Mouse (Mus musculus) c-Kit-positive CD71-negative TER-119-negative erythroid progenitor cells, embryonic 14.5 days (primary cell): ENCODE results near the gene Spesp1.
A peak's percentile ranks its signal among the peaks of the same experiment; 100 is the strongest.

Experiments
- DNase-seq: peaks from one replicate; pipeline ENCODE4 v3.0.0-alpha.2; 2013; ENCODE audit warnings: low read depth

The Spesp1 gene

GRCm38 (mm10) chr9:62281991-62282390, at the start of gene Spesp1:
Gene Spesp1 (minus strand): TSS chr9:62282208.
- DNase-seq, result no peak

GRCm38 (mm10) chr9:62325965-62326364, 44.0 kb upstream of the Spesp1 start:
- DNase-seq, result no peak

GRCm38 (mm10) chr9:62323816-62324215, 41.8 kb upstream of the Spesp1 start:
- no peak for DNase-seq

GRCm38 (mm10) chr9:62318729-62319128, 36.7 kb upstream of the Spesp1 start:
- DNase-seq, result no peak

GRCm38 (mm10) chr9:62315556-62315955, 33.5 kb upstream of the Spesp1 start:
- DNase-seq, result no peak

GRCm38 (mm10) chr9:62296891-62297290, 14.9 kb upstream of the Spesp1 start:
- no peak for DNase-seq

- peak; percentile 73 for DNase-seq
Observed at GRCm38 (mm10) chr9:62295006-62295698, 13.1 kb upstream of the Spesp1 start.

GRCm38 (mm10) chr9:62287633-62288025, 5.6 kb upstream of the Spesp1 start:
- DNase-seq, result no peak

GRCm38 (mm10) chr9:62286967-62287632, 5.1 kb upstream of the Spesp1 start:
- DNase-seq, result peak; percentile 70

- no peak for DNase-seq
Observed at GRCm38 (mm10) chr9:62284266-62284665, 2.3 kb upstream of the Spesp1 start.

- DNase-seq, result no peak
Observed at GRCm38 (mm10) chr9:62276899-62277298, 5.1 kb downstream of the Spesp1 start.

- DNase-seq, result no peak
Observed at GRCm38 (mm10) chr9:62270775-62271399, 11.1 kb downstream of the Spesp1 start.

- DNase-seq, result no peak
Observed at GRCm38 (mm10) chr9:62269161-62269560, 12.8 kb downstream of the Spesp1 start.

- DNase-seq, result no peak
Observed at GRCm38 (mm10) chr9:62265278-62265677, 16.7 kb downstream of the Spesp1 start.

- DNase-seq, result no peak
Observed at GRCm38 (mm10) chr9:62263652-62264051, 18.4 kb downstream of the Spesp1 start.

- no peak for DNase-seq
Observed at GRCm38 (mm10) chr9:62261406-62261805, 20.6 kb downstream of the Spesp1 start.

GRCm38 (mm10) chr9:62261006-62261405, 21.0 kb downstream of the Spesp1 start:
- DNase-seq, result no peak

- DNase-seq, result no peak
Observed at GRCm38 (mm10) chr9:62258005-62258404, 24.0 kb downstream of the Spesp1 start.

- no peak for DNase-seq
Observed at GRCm38 (mm10) chr9:62255896-62256576, 26.0 kb downstream of the Spesp1 start.

- DNase-seq, result peak; percentile 62
Observed at GRCm38 (mm10) chr9:62253736-62254443, 28.1 kb downstream of the Spesp1 start.

- no peak for DNase-seq
Observed at GRCm38 (mm10) chr9:62250296-62250695, 31.7 kb downstream of the Spesp1 start.

GRCm38 (mm10) chr9:62246380-62246942, 35.5 kb downstream of the Spesp1 start:
- DNase-seq, result no peak
